Mouse (Mus musculus): ENCODE measurements at regions not wholly inside any gene's neighbourhood (a gene's known extent, or its start where the extent isn't known, plus 50 kb on each side); places are given as distances from the start of the nearest gene placed in this dataset.

DNA sequence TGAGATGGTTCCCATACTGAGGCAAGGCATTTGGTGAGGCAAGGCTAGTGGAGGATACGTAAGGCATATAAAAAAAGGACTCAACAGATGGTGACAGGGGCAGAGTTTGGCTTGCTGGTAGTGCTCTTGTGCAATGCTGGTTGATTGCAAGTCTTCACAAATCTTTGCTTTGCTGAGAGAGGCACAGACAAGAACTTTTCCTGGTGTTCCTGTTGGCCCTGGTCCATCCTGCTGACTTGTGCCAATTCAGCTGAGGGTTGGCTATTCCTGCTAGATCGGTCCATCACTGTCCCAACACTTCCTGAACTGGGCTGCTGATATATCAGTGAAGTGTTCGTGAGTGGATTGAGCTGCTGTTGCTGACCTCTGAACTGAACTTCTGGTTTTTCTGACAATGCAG, 703.3 kb upstream of the Slit2 start:
- TF ChIP-seq GATA1 (IDR thresholded peaks at IDR 0.05; ENCODE audit: low read length) = no peak
- no peak for TF ChIP-seq TAL1 (IDR thresholded peaks at IDR 0.05; ENCODE audit: low read length)
